Mouse (Mus musculus) neural tube, embryonic 11.5 days (tissue): ENCODE measurements around the gene Gm10309. TPM values are rescaled to one million over a fixed set of nuclear protein-coding genes. Genes with fewer than 3 reads are reported as not detected.
A peak's percentile ranks its signal among the peaks of the same experiment; 100 is the strongest.

Experiments
- ATAC-seq: fragments of 200-750 bp; cut with Nextera tagmentation; 2 replicates; pipeline ENCODE4 v1.8.0; 2017; ENCODE audit warnings: moderate number of reproducible peaks, mild to moderate bottlenecking, moderate TSS enrichment, moderate library complexity; ENCODE audit not compliant: insufficient read depth, low FRiP score, low TSS enrichment
- DNase-seq: peaks from one replicate; pipeline ENCODE4 v3.0.0-alpha.2; 2015; ENCODE audit warnings: low spot score
- H3K27ac ChIP-seq: fragments of 300-500 bp; sonication (generic); 2 replicates; pipeline ENCODE4 v1.5.1; 2014; ENCODE audit warnings: low read depth, mild to moderate bottlenecking, low read length
- H3K27me3 ChIP-seq: fragments of 300-500 bp; sonication (generic); 2 replicates; pipeline ENCODE4 v1.6.1; 2014; ENCODE audit warnings: mild to moderate bottlenecking, low read length, mixed read lengths; ENCODE audit not compliant: control insufficient read depth, insufficient read depth
- H3K36me3 ChIP-seq: fragments of 300-500 bp; sonication (generic); 2 replicates; pipeline ENCODE4 v1.6.1; 2014; ENCODE audit warnings: mild to moderate bottlenecking, low read length, moderate library complexity, mixed read lengths; ENCODE audit not compliant: control insufficient read depth, insufficient read depth
- H3K4me1 ChIP-seq: fragments of 300-500 bp; sonication (generic); 2 replicates; pipeline ENCODE4 v1.6.1; 2014; ENCODE audit warnings: low read length, mixed read lengths; ENCODE audit not compliant: control insufficient read depth, insufficient read depth
- H3K4me2 ChIP-seq: fragments of 300-500 bp; sonication (generic); 2 replicates; pipeline ENCODE4 v1.6.1; 2014; ENCODE audit warnings: low read depth, mild to moderate bottlenecking, moderate library complexity
- H3K4me3 ChIP-seq: fragments of 300-500 bp; sonication (generic); 2 replicates; pipeline ENCODE4 v1.5.1; 2014; ENCODE audit warnings: low read depth, low read length
- H3K9ac ChIP-seq: fragments of 300-500 bp; sonication (generic); 2 replicates; pipeline ENCODE4 v1.6.1; 2014; ENCODE audit warnings: mild to moderate bottlenecking, low read length
- H3K9me3 ChIP-seq: fragments of 300-500 bp; sonication (generic); 2 replicates; pipeline ENCODE4 v1.6.1; 2016; ENCODE audit warnings: low read length; ENCODE audit not compliant: control insufficient read depth
- WGBS: fragments of 180-500 bp; shearing (Covaris S2); extraction: QIAGEN DNeasy Blood & Tissue Kit; methylation state at CpG from one replicate; pipeline ENCODE4 v1.1.7; 2014; 5-methylcytosine and 5-hydroxymethylcytosine counted together
- polyA plus RNA-seq: library from polyadenylated mRNA; unstranded; fragments of >200 nt; fragmentation: Nextera tagmentation; extraction: Ambion mirVana; gene quantifications from 2 replicates; pipeline ENCODE4 v1.2.1, GENCODE M21; 2014

Gene Gm10309
- 0.23 TPM in 1 of 2 replicates, not detected in the other for polyA plus RNA-seq

GRCm38 (mm10) chr17:86505183-86505631, at the start of gene Gm10309:
Gm10309 (minus strand) TSS chr17:86505232.
- no peaks in the 10 kb centered on the region for H3K9me3 ChIP-seq
- ATAC-seq, result no peak
- H3K9ac ChIP-seq, result no peak within 1 kb of the TSS
- H3K27me3 ChIP-seq, result no peaks in the 10 kb centered on the region
- H3K27ac ChIP-seq, result no peak within 1 kb of the TSS
- no peak within 1 kb of the TSS for H3K4me3 ChIP-seq
- H3K4me2 ChIP-seq, result no peak within 1 kb of the TSS
- 92% methylated on average over 8 of the region's 8 CpGs for WGBS
- H3K4me1 ChIP-seq, result no peaks in the 10 kb centered on the region
- no peaks in the 10 kb centered on the region for H3K36me3 ChIP-seq
- no peak for DNase-seq

GRCm38 (mm10) chr17:86551995-86552394, 47.0 kb upstream of the Gm10309 start:
- no peaks in the 10 kb centered on the region for H3K4me1 ChIP-seq

GRCm38 (mm10) chr17:86551561-86551960, 46.5 kb upstream of the Gm10309 start:
- Histone ChIP-seq H3K27ac (no peak overlapping the region), H3K4me2 (no peak overlapping the region), H3K36me3 (no peaks in the 10 kb centered on the region), H3K27me3 (no peaks in the 10 kb centered on the region), H3K9me3 (no peaks in the 10 kb centered on the region), H3K4me3 (no peak overlapping the region), H3K9ac (no peak overlapping the region), H3K4me1 (no peaks in the 10 kb centered on the region)
- ATAC-seq (no peak), DNase-seq (no peak)
- WGBS, result 72% methylated on average over 10 of the region's 10 CpGs

More at GRCm38 (mm10) chr17:86551995-86552394, 47.0 kb upstream of the Gm10309 start:
- Histone ChIP-seq H3K36me3 (no peaks in the 10 kb centered on the region), H3K4me2 (no peak overlapping the region), H3K27ac (no peak overlapping the region), H3K9ac (no peak overlapping the region), H3K9me3 (no peaks in the 10 kb centered on the region), H3K4me3 (no peak overlapping the region), H3K27me3 (no peaks in the 10 kb centered on the region)
- ATAC-seq, result no peak
- 90% methylated on average over 6 of the region's 6 CpGs for WGBS
- DNase-seq, result no peak

GRCm38 (mm10) chr17:86549128-86549527, 44.1 kb upstream of the Gm10309 start:
- H3K9ac ChIP-seq, result no peak overlapping the region
- WGBS, result 92% methylated on average over 10 of the region's 10 CpGs
- H3K4me3 ChIP-seq, result no peak overlapping the region

GRCm38 (mm10) chr17:86546529-86546928, 41.5 kb upstream of the Gm10309 start:
- Histone ChIP-seq H3K4me1 (no peaks in the 10 kb centered on the region), H3K36me3 (no peaks in the 10 kb centered on the region), H3K27ac (no peak overlapping the region), H3K4me3 (no peak overlapping the region), H3K27me3 (no peaks in the 10 kb centered on the region), H3K9me3 (no peaks in the 10 kb centered on the region), H3K9ac (no peak overlapping the region), H3K4me2 (no peak overlapping the region)
- ATAC-seq (no peak), DNase-seq (no peak)
- WGBS, result 45% methylated on average over 7 of the region's 7 CpGs

More at GRCm38 (mm10) chr17:86549128-86549527, 44.1 kb upstream of the Gm10309 start:
- Histone ChIP-seq H3K36me3 (no peaks in the 10 kb centered on the region), H3K9me3 (no peaks in the 10 kb centered on the region), H3K4me1 (no peaks in the 10 kb centered on the region), H3K27ac (no peak overlapping the region), H3K27me3 (no peaks in the 10 kb centered on the region), H3K4me2 (no peak overlapping the region)
- DNase-seq (no peak), ATAC-seq (no peak)

- WGBS, result 71% methylated on average over 18 of the region's 18 CpGs
- Histone ChIP-seq H3K27me3 (no peaks in the 10 kb centered on the region), H3K27ac (no peak overlapping the region), H3K36me3 (no peaks in the 10 kb centered on the region), H3K4me3 (no peak overlapping the region), H3K4me2 (no peak overlapping the region), H3K4me1 (no peaks in the 10 kb centered on the region), H3K9me3 (no peaks in the 10 kb centered on the region), H3K9ac (no peak overlapping the region)
- ATAC-seq, result no peak
- DNase-seq, result no peak
Observed at GRCm38 (mm10) chr17:86539881-86540430, 34.9 kb upstream of the Gm10309 start.

GRCm38 (mm10) chr17:86535827-86536656, 31.0 kb upstream of the Gm10309 start:
- DNase-seq (peak; percentile 56), ATAC-seq (no peak)
- H3K27ac ChIP-seq, result no peak overlapping the region
- no peak overlapping the region for H3K4me3 ChIP-seq
- H3K9me3 ChIP-seq, result no peaks in the 10 kb centered on the region
- no peaks in the 10 kb centered on the region for H3K27me3 ChIP-seq
- WGBS, result 49% methylated on average over 22 of the region's 22 CpGs
- H3K9ac ChIP-seq, result no peak overlapping the region
- no peaks in the 10 kb centered on the region for H3K4me1 ChIP-seq
- H3K36me3 ChIP-seq, result no peaks in the 10 kb centered on the region
- H3K4me2 ChIP-seq, result 0 out of 2 replicates have a peak overlapping the region, but pooled peaks have one; percentile 2

GRCm38 (mm10) chr17:86535096-86535495, 30.1 kb upstream of the Gm10309 start:
- DNase-seq, result no peak
- no peaks in the 10 kb centered on the region for H3K9me3 ChIP-seq
- no peaks in the 10 kb centered on the region for H3K4me1 ChIP-seq
- ATAC-seq, result no peak
- H3K9ac ChIP-seq, result no peak overlapping the region
- no peak overlapping the region for H3K4me3 ChIP-seq
- no peaks in the 10 kb centered on the region for H3K36me3 ChIP-seq
- no peak overlapping the region for H3K27ac ChIP-seq
- 84% methylated on average over 10 of the region's 10 CpGs for WGBS
- no peak overlapping the region for H3K4me2 ChIP-seq
- no peaks in the 10 kb centered on the region for H3K27me3 ChIP-seq

GRCm38 (mm10) chr17:86533549-86533851, 28.5 kb upstream of the Gm10309 start:
- WGBS, result 92% methylated on average over 11 of the region's 11 CpGs
- H3K4me1 ChIP-seq, result no peaks in the 10 kb centered on the region
- ATAC-seq (no peak), DNase-seq (no peak)
- no peaks in the 10 kb centered on the region for H3K36me3 ChIP-seq
- H3K27me3 ChIP-seq, result no peaks in the 10 kb centered on the region
- H3K27ac ChIP-seq, result no peak overlapping the region
- no peak overlapping the region for H3K4me3 ChIP-seq
- no peaks in the 10 kb centered on the region for H3K9me3 ChIP-seq
- H3K9ac ChIP-seq, result no peak overlapping the region
- H3K4me2 ChIP-seq, result no peak overlapping the region
